Mouse (Mus musculus) layer of hippocampus, adult 9-10 months (tissue): ENCODE data around the gene Kifc1.

ENCODE experiments used
- DNase-seq: peaks from one replicate; pipeline ENCODE4 v3.0.0; 2022; ENCODE audit warnings: low spot score

Kifc1 gene

GRCm38 (mm10) chr17:33842966-33843795 is 47.3 kb downstream of the Kifc1 start, which contains the start of gene Cd320:
Gene Cd320, plus strand, starts transcription at chr17:33843091.
- DNase-seq = peak; percentile 86

DNA sequence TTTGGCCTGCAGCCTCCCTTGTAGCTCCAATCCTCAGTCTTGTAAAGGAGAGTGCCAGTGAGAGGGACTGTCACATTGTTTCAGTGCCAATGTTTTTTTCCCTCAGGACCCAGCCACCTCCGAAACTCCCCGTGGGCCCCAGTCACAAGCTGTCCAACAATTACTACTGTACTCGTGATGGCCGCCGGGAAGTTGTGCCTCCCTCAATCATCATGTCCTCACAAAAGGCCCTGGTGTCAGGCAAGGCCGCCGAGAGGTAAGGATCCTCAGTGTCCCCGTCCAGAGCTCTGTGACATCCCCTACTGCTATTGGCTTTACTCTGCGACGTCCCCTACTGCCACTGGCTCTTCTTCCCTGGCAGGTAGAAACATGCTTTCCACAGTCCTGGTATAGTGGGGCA is 60.9 kb downstream of the Kifc1 start:
- DNase-seq = no peak

GRCm38 (mm10) chr17:33828892-33829291 is 61.6 kb downstream of the Kifc1 start:
- no peak for DNase-seq

- DNase-seq = peak; percentile 55
Observed at GRCm38 (mm10) chr17:33826850-33827249, 63.6 kb downstream of the Kifc1 start.
